Mouse (Mus musculus) layer of hippocampus, adult 6 months (tissue): ENCODE data around the gene Olfr736. TPM values are rescaled to one million over a fixed set of nuclear protein-coding genes. Genes with fewer than 3 reads are reported as not detected.

Experiments
- long read RNA-seq, 2 experiments: library from polyadenylated mRNA; unstranded; transcript quantifications; one replicate each; pipeline ENCODE4 v2.0.0; 2019 to 2020
- polyA plus RNA-seq: library from polyadenylated mRNA; unstranded; fragments of <200 nt; fragmentation: Nextera tagmentation; gene quantifications from 2 replicates; pipeline ENCODE4 v1.2.3, GENCODE M21; 2021

Olfr736 gene
- polyA plus RNA-seq: not detected in 2 replicates
- long read RNA-seq, experiment 1: 0 reads
- long read RNA-seq, experiment 2: 0 reads

DNA sequence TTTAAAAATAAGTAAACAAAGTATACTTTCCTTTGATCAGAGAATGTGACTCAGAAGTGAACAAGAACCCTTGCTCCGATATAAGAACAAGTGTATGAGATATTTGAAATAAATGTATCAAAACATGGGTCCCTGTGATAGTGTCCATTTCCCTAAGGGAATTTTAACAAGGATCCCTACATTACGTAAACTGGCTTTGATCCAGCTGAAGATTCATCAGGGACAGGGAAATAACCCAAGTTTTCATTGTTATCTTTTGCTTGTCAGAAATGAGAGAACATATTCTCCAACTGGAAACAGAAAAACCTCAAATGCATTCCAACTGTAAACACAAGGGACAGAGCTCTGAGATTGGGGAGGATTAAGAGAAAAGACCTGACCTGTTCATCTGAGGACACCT is at the start of gene Olfr736:
Gene Olfr736, plus strand, starts transcription at position 301 of the 400 bp plus-strand sequence.

DNA sequence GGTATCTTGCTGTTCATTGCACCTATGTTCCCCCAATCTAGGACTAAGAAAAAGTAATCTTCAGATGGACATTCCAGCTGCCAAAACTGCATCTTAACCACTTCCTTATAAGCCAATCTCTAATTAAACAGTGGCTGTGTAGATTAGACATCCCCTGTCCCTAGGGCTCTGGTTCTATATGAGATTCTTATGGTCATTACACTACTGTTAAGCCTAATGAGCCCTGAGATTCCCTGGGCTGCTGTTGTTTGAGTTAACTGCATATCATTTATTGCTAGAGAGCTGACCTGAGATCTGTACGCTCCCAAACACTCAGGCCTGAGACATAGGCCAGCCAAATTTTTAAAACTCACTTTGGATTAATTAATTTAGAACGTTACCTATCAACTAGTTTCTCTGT is 32.2 kb upstream of the Olfr736 start, which contains the start of gene Olfr735:
Gene Olfr735, minus strand, starts transcription at position 77 of the 400 bp plus-strand sequence.

DNA sequence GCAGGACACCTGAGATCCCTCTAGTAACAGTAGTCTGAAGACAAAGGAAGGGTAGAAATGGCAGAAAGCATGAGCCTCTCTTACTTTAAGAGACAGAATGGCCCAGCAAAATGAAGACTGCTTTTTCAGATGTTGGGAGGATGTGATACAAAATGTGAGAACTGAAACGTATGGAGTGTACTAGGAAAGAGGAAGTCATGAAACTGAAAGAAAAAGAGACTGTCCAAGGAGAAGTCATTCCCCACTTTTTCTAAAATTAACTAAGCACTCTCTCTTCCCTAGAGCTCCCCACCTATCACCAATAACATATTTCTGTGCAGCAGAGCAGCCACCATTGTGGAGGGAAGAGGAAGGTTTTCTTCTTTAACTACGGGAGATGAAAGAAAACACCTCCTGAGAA is 23.4 kb upstream of the Olfr736 start, which contains the start of gene Tlr11:
Gene Tlr11, plus strand, starts transcription at position 322 of the 400 bp plus-strand sequence.

DNA sequence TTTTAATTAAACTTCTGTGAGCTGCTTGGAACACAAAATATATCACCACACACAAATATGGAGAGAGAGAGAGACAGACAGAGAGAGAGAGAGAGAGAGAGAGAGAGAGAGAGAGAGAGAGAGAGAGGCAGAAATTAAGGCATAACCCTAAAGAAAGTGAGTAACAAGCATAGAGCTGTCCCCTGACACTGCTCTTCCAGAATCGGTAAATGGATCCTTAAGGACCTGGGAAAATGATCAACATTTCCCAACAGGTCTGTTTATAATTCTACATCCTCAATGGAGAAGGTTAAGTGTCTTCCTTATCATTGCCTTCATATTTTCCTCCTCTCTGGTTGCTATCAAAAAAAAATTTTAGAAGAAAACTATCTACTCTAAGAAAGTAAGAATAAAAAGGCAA is 26.3 kb downstream of the Olfr736 start, which contains the start of gene Olfr738:
Gene Olfr738, plus strand, starts transcription at position 301 of the 400 bp plus-strand sequence.

DNA sequence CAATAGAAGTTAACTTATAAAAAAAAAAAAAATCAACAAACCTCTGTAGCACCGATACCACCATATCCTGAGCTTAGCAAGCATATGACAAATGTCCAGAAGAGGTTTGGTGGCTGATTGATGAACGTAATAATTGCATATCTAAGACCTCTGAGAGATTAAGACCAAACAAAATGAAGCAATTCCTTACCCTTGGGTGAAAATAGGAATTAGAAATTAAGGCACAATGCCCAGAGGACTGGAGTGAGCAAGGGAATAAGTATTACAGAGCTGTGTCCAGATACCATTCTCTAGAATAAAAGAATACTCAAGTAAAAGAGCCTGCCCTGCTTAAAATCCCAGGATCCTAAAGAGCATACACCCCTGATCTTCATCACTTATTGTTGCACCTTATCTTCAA is 37.4 kb downstream of the Olfr736 start, which contains the start of gene Olfr739:
Gene Olfr739, plus strand, starts transcription at position 301 of the 400 bp plus-strand sequence.

Other genes with a start within 250 kb of the Olfr736 start
- not detected in 2 replicates for gene Olfr728, start 238.5 kb upstream of the Olfr736 start, polyA plus RNA-seq
- not detected in 2 replicates for gene Olfr729, start 228.3 kb upstream of the Olfr736 start, polyA plus RNA-seq
- not detected in 2 replicates for gene Olfr730, start 193.0 kb upstream of the Olfr736 start, polyA plus RNA-seq
- not detected in 2 replicates for gene Olfr731, start 139.3 kb upstream of the Olfr736 start, polyA plus RNA-seq
- not detected in 2 replicates for gene Olfr732, start 97.0 kb upstream of the Olfr736 start, polyA plus RNA-seq
- not detected in 2 replicates for gene Olfr733, start 79.6 kb upstream of the Olfr736 start, polyA plus RNA-seq
- gene Olfr734, start 54.4 kb upstream of the Olfr736 start, polyA plus RNA-seq: not detected in 2 replicates
- gene Olfr735, start 32.3 kb upstream of the Olfr736 start, polyA plus RNA-seq: not detected in 2 replicates
- not detected in 2 replicates for gene Tlr11, start 23.2 kb upstream of the Olfr736 start, polyA plus RNA-seq
- gene Olfr738, start 26.4 kb downstream of the Olfr736 start, polyA plus RNA-seq: not detected in 2 replicates
- gene Olfr739, start 37.5 kb downstream of the Olfr736 start, polyA plus RNA-seq: not detected in 2 replicates
- gene Olfr740, start 64.4 kb downstream of the Olfr736 start, polyA plus RNA-seq: not detected in 2 replicates
- gene Olfr741, start 91.6 kb downstream of the Olfr736 start, polyA plus RNA-seq: not detected in 2 replicates
- gene Olfr742, start 122.4 kb downstream of the Olfr736 start, polyA plus RNA-seq: not detected in 2 replicates
- gene Olfr743, start 140.7 kb downstream of the Olfr736 start, polyA plus RNA-seq: not detected in 2 replicates
- not detected in 2 replicates for gene Olfr744, start 233.7 kb downstream of the Olfr736 start, polyA plus RNA-seq